Mouse (Mus musculus) heart, embryonic 13.5 days (tissue): ENCODE measurements around the gene Upf3a. TPM values are rescaled to one million over a fixed set of nuclear protein-coding genes. Genes with fewer than 3 reads are reported as not detected.
"Not testable (repeated sequence)": the region's sequence is repeated elsewhere in the genome, so short reads cannot be mapped to it uniquely, and the experiment has no call there.

Experiments
- ATAC-seq: fragments of 200-750 bp; cut with Nextera tagmentation; 2 replicates; pipeline ENCODE4 v1.8.0; 2017; ENCODE audit warnings: moderate TSS enrichment; ENCODE audit not compliant: insufficient number of reproducible peaks, low FRiP score, low TSS enrichment; ENCODE audit errors: extremely low read depth
- H3K27ac ChIP-seq: fragments of 300-500 bp; sonication (generic); replicated peaks from 2 replicates; pipeline ENCODE4 v1.5.1; 2015; ENCODE audit warnings: moderate library complexity, mild to moderate bottlenecking, inconsistent platforms
- H3K27me3 ChIP-seq: fragments of 300-500 bp; sonication (generic); replicated peaks from 2 replicates; pipeline ENCODE4 v1.6.1; 2015; ENCODE audit warnings: mild to moderate bottlenecking, inconsistent platforms
- H3K36me3 ChIP-seq: fragments of 300-500 bp; sonication (generic); 2 replicates; pipeline ENCODE4 v1.6.1; 2015; ENCODE audit warnings: mild to moderate bottlenecking, inconsistent platforms
- H3K4me1 ChIP-seq: fragments of 300-500 bp; sonication (generic); 2 replicates; pipeline ENCODE4 v1.6.1; 2015; ENCODE audit warnings: inconsistent platforms
- H3K4me2 ChIP-seq: fragments of 300-500 bp; sonication (generic); 2 replicates; pipeline ENCODE4 v1.6.1; 2015; ENCODE audit warnings: inconsistent platforms, mild to moderate bottlenecking, moderate library complexity
- H3K4me3 ChIP-seq: fragments of 300-500 bp; sonication (generic); 2 replicates; pipeline ENCODE4 v1.5.1; 2015; ENCODE audit warnings: moderate library complexity, mild to moderate bottlenecking, inconsistent platforms
- H3K9ac ChIP-seq: fragments of 300-500 bp; sonication (generic); 2 replicates; pipeline ENCODE4 v1.6.1; 2015; ENCODE audit warnings: inconsistent platforms, mild to moderate bottlenecking, moderate library complexity
- H3K9me3 ChIP-seq: fragments of 300-500 bp; sonication (generic); 2 replicates; pipeline ENCODE4 v1.6.1; 2016; ENCODE audit warnings: inconsistent platforms
- WGBS: fragments of 180-500 bp; shearing (Covaris S2); methylation state at CpG from one replicate; pipeline ENCODE4 v1.1.7; 2015; ENCODE audit warnings: mixed read lengths; 5-methylcytosine and 5-hydroxymethylcytosine counted together
- polyA plus RNA-seq: library from polyadenylated mRNA; unstranded; fragments of >200 nt; fragmentation: Nextera tagmentation; extraction: Ambion mirVana; gene quantifications from 2 replicates; pipeline ENCODE4 v1.2.1, GENCODE M21; 2015

Upf3a gene
- polyA plus RNA-seq, 1 experiment from 2014 or later, result 25.4 TPM

DNA sequence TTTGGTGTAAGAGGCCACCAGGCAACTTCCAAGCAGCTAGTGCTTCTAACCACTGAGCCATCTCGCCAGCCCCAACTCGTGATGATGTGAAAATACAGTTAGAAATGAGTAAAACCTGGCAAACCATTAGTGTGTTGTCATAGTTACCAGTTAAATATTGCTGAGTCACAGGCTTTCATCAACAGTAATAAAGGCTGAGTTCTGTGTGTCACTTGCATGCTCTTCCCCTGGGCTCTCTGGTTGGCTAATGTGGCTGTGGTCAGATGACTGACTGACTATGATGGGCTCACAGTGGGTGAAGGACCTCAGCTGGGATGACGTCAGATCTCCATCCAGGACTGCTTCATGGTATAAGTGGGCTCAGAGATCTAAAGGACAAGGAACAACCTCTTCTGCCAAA is 4.9 kb upstream of the Upf3a start:
- no peak overlapping the region for H3K4me2 ChIP-seq
- ATAC-seq, result no peak
- 84% methylated on average over 3 of the region's 3 CpGs for WGBS
- H3K4me1 ChIP-seq, result peaks cover 13% of the 10 kb centered on the region
- no peak overlapping the region for H3K4me3 ChIP-seq
- H3K27ac ChIP-seq, result no peak overlapping the region
- H3K36me3 ChIP-seq, result peaks cover 65% of the 10 kb centered on the region
- H3K27me3 ChIP-seq, result no peaks in the 10 kb centered on the region
- no peak overlapping the region for H3K9ac ChIP-seq
- no peaks in the 10 kb centered on the region for H3K9me3 ChIP-seq

DNA sequence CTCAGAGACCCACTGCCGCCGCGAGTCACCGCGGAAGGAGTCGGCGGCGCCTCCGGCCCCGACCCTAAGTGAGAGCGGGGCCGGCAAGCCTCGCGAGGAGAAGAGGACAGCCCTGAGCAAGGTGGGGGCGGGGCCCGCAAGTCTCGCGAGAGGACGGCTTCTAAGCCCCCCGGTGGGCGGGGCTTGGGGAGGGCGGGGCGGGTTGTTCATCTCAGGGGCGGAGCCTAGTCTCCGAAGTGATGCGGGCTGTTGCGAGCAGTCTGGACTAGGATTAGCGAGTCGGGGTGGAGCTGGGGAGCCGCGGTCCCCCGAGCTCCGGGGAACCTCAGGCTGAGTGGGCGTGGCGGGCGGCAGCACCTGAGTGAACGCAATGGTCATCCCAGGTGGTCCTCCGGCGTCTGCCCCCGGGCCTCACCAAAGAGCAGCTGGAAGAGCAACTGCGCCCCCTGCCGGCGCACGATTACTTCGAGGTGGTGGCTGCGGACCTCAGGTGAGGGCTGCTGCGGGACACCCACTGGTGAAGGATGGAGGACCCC is 417 bp downstream of the Upf3a start:
- H3K36me3 ChIP-seq, result peaks cover 51% of the 10 kb centered on the region
- H3K4me3 ChIP-seq, result peak overlapping the region; percentile 68
- peak; percentile 91 for ATAC-seq
- H3K4me1 ChIP-seq, result peaks cover 22% of the 10 kb centered on the region
- peak overlapping the region; percentile 74 for H3K4me2 ChIP-seq
- WGBS, result 1% methylated on average over 47 of the region's 47 CpGs
- H3K27ac ChIP-seq, result peak overlapping the region; percentile 97
- H3K9ac ChIP-seq, result peak overlapping the region; percentile 95
- H3K27me3 ChIP-seq, result no peaks in the 10 kb centered on the region
- H3K9me3 ChIP-seq, result no peaks in the 10 kb centered on the region

DNA sequence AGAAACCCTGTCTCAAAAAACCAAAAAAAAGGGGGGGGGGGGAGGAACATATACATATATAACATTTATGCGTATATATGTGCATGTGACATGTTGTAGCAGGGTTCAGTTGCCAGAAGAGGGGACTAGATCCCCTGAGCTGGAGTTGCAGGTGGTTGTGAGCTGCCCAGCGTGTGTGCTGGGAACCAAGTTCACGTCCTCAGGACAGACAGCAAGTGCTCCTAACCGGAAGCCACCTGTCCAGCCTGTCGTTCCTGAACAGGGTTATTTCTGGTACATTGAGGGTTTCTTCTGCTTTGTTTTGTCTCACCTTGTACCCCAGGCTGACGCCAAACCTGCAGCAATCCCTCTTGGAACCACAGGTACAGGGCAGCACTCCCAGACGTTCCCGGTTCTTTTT is 4.2 kb downstream of the Upf3a start:
- Histone ChIP-seq H3K4me1 (peaks cover 14% of the 10 kb centered on the region), H3K27ac (no peak overlapping the region), H3K36me3 (peaks cover 67% of the 10 kb centered on the region), H3K9ac (no peak overlapping the region), H3K27me3 (no peaks in the 10 kb centered on the region), H3K4me2 (no peak overlapping the region), H3K4me3 (no peak overlapping the region), H3K9me3 (no peaks in the 10 kb centered on the region)
- ATAC-seq, result no peak
- 88% methylated on average over 8 of the region's 8 CpGs for WGBS

DNA sequence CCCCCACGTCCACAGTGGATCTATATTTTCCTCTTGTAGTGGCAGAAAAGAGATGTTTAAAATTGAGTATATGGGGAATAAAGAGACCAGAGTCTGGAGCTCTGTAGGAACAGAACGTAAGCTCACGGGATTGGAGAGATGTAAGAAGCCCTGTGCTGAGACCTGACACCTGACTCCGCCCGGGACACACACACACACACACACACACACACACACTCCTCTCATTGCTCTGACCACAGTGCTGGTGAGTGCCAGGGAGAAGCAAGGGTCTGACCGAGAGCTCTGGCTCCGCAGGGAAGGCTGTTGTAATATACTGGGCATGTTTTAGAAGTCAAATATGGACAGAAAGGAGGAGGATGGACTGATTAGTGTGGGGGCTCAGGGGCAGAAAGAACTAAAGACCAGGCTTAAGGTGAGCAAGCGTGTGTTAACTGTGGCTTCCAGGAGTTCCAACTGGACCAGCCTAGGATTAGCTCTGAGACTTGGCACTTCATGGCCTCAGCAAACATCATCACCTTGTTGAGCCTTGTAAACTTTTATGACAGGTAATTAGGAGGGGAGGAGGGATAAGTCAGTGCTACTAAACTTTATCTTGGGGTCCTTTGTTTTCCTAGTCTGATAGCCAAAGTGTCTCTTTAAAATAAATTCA is 7.8 kb downstream of the Upf3a start:
- Histone ChIP-seq H3K9me3 (no peaks in the 10 kb centered on the region), H3K4me1 (no peaks in the 10 kb centered on the region), H3K36me3 (peaks cover 90% of the 10 kb centered on the region), H3K27ac (no peak overlapping the region), H3K4me3 (no peak overlapping the region), H3K4me2 (no peak overlapping the region), H3K27me3 (no peaks in the 10 kb centered on the region), H3K9ac (no peak overlapping the region)
- 86% methylated on average over 8 of the region's 8 CpGs for WGBS
- ATAC-seq, result no peak

DNA sequence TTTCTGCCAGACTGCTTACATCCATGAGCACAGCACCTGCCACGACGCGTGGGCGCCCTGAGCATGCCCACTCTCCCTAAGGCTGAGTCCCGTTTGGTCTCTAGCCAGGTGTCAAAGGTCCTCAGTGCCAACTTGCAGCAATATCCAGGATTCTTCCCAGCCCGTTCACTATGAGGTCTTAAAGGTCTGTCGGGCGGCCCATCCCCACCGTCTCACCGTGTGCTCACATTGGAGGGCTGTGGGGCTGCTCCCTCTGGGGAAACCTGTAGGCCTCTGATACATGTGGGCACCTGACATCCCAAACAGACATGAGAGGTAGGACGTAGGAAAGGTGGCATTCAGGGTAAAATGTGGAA is 8.3 kb downstream of the Upf3a start:
- no peak for ATAC-seq
- 89% methylated on average over 11 of the region's 11 CpGs for WGBS
- H3K36me3 ChIP-seq, result peaks cover 90% of the 10 kb centered on the region

DNA sequence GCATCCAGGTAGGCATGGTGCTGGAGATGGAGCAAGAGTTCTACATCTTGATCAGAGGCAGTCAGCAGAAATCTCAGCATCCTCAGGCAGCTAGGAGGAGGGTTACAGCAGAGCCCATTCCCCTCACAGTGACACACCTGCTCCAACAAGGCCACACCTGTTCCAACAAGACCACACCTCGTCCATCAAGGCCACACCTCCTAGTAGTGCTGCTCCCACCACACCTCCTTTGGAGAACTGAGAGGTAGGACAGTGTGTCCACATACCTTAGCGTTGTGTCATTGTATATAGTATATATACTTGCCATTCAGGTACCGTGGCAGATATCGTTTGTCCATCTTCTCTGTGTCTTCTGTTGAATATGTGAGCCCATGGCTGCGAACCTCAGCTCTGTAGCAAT is 12.3 kb downstream of the Upf3a start:
- no peak for ATAC-seq
- H3K36me3 ChIP-seq, result peaks cover 68% of the 10 kb centered on the region
- WGBS, result 87% methylated on average over 5 of the region's 5 CpGs

More for the DNA sequence above, 8.3 kb downstream of the Upf3a start:
- Histone ChIP-seq H3K4me1 (no peaks in the 10 kb centered on the region), H3K4me3 (no peak overlapping the region), H3K9me3 (no peaks in the 10 kb centered on the region), H3K27me3 (no peaks in the 10 kb centered on the region), H3K27ac (no peak overlapping the region), H3K9ac (no peak overlapping the region), H3K4me2 (no peak overlapping the region)

DNA sequence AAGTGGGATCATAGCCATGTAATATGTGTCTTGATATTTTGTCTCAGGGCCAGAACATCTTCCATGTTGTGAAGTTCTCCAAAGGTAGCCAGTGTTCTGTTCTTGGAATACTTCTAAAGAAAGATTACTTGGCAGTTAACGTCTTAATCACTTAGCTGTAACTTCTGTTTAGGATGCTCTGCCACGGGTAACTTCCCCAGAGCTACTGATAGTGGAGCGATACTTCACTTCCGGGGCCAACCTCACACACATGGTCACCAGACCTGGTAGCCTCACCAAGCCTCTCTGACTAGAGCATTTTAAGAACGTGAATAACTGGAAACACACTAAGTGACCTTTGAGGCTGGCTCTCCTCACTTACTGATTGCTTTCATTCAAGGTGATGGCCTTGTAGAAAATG is 14.2 kb downstream of the Upf3a start:
- H3K27ac ChIP-seq, result no peak overlapping the region
- ATAC-seq, result no peak
- peaks cover 50% of the 10 kb centered on the region for H3K36me3 ChIP-seq
- no peaks in the 10 kb centered on the region for H3K9me3 ChIP-seq
- no peak overlapping the region for H3K9ac ChIP-seq
- H3K4me2 ChIP-seq, result no peak overlapping the region
- 79% methylated on average over 5 of the region's 5 CpGs for WGBS
- no peaks in the 10 kb centered on the region for H3K27me3 ChIP-seq
- H3K4me3 ChIP-seq, result no peak overlapping the region
- peaks cover 4% of the 10 kb centered on the region; the same call in 1 of the 2 replicates for H3K4me1 ChIP-seq

More for the DNA sequence above, 12.3 kb downstream of the Upf3a start:
- H3K9ac ChIP-seq, result no peak overlapping the region
- no peak overlapping the region for H3K4me3 ChIP-seq
- no peaks in the 10 kb centered on the region for H3K27me3 ChIP-seq
- peaks cover 4% of the 10 kb centered on the region; the same call in 1 of the 2 replicates for H3K4me1 ChIP-seq
- H3K9me3 ChIP-seq, result no peaks in the 10 kb centered on the region
- no peak overlapping the region for H3K4me2 ChIP-seq
- no peak overlapping the region for H3K27ac ChIP-seq

DNA sequence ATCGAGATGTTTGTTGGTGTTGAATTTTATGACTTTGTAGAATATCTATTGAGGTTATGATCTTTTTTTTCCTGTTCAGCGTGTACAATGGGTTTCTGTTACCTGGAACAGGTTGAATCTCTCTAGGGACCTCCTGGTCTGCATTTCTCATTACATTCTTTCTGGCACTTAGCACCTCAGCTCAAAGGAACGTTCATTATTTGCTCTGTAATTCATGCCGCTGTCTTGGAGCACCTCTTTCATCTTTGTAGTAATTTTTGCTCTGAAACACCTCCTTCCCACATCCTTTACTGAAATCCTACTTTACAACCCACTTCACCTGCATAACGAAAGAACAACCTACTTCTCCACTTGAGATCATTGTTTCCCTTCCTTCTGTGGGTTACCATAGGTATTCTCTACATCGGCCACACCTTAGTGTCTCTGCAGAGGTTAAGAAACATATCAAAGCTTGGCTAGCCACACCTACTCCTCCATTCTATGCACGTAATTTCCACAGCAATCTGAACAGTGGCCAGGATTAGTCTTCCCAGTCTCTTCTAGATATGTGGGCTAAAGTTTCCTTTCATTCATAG is 43.3 kb downstream of the Upf3a start:
- no peak for ATAC-seq

DNA sequence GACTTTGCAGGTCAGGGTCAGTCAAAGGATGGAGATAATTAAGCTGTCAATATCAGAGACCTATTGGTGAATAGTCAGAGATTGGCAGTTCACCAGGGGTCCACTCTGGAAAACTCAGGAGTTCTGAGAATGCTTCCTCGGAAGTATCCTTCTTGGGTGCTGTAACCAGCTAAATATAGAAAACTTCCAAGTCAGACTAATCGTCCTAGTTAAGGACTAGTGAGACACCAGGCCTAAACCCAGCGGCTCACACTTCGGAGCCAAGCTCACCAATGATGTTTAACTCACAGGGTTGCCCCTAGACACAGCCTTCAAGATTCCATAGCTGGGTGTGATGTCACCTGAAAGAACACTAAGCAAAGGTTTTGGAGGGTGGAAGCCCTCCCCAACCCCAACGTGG is 52.9 kb downstream of the Upf3a start, which contains the start of gene AF366264:
Gene AF366264, minus strand, starts transcription at position 101 of the 400 bp plus-strand sequence.
- H3K36me3 ChIP-seq, H3K4me3 ChIP-seq, ATAC-seq, H3K9ac ChIP-seq, H3K4me2 ChIP-seq, H3K27ac ChIP-seq, H3K27me3 ChIP-seq, H3K9me3 ChIP-seq, H3K4me1 ChIP-seq: not testable (repeated sequence)
- 70% methylated on average over 5 of the region's 5 CpGs for WGBS

More for the DNA sequence above, 43.3 kb downstream of the Upf3a start:
- 68% methylated on average over 7 of the region's 7 CpGs for WGBS
- H3K9me3 ChIP-seq, result no peaks in the 10 kb centered on the region
- no peaks in the 10 kb centered on the region for H3K36me3 ChIP-seq
- no peak overlapping the region for H3K4me3 ChIP-seq
- no peaks in the 10 kb centered on the region for H3K4me1 ChIP-seq
- H3K4me2 ChIP-seq, result no peak overlapping the region
- H3K27me3 ChIP-seq, result no peaks in the 10 kb centered on the region
- no peak overlapping the region for H3K27ac ChIP-seq
- H3K9ac ChIP-seq, result no peak overlapping the region

DNA sequence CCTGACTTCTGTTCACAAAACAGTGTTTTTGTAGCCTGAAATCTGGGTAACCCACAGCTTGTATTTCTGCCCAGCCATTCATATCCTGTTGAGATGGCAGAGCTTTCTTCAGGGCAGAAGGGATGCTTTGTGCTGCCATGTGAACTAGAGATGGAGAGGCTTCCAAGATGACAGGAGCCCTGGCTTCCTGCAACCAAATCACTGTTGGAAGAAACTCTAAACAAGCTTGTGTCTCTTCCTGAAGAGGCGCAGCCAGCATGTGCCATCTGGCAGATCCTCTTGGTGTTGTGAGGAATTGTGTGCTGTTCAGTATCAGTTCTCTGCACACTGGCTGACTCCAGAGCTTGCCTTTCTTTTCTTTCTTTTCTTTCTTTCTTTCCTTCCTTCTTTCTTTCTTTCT is 57.9 kb downstream of the Upf3a start:
- H3K4me2 ChIP-seq, H3K9ac ChIP-seq, H3K27ac ChIP-seq, H3K27me3 ChIP-seq, H3K36me3 ChIP-seq, H3K4me1 ChIP-seq, ATAC-seq, H3K4me3 ChIP-seq: not testable (repeated sequence)
- peaks cover 20% of the 10 kb centered on the region; the same call in 1 of the 2 replicates for H3K9me3 ChIP-seq
- 79% methylated on average over 1 of the region's 1 CpGs for WGBS
